Mouse (Mus musculus): Measurements from ENCODE around the gene Dlgap1. TPM values are rescaled to one million over a fixed set of nuclear protein-coding genes. Genes with fewer than 3 reads are reported as not detected.

The Dlgap1 gene
- total RNA-seq, 2 experiments from 2014 or later, result not detected

DNA sequence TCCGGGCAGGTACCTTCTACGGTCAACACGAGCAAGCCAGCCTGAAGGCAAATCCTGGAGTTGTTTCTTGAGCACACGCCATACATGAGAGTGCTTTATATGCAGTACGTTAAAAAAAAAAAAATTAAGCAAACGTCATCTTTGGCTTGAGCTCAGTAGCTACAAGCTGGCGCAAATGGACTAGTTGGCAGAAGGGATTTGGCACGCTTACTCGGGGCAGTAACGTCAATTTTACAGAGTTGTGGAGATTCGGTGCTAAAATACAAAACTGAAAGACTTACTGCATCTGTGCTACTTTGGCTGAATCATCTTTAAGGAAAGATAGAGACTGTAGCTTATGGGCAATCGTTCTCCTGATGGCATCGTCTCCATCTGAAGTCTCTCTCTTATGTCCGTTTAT, 474.1 kb downstream of the Dlgap1 start:
- ATAC-seq (replicated peaks; ENCODE audit: poor library complexity, severe bottlenecking), result no peak

DNA sequence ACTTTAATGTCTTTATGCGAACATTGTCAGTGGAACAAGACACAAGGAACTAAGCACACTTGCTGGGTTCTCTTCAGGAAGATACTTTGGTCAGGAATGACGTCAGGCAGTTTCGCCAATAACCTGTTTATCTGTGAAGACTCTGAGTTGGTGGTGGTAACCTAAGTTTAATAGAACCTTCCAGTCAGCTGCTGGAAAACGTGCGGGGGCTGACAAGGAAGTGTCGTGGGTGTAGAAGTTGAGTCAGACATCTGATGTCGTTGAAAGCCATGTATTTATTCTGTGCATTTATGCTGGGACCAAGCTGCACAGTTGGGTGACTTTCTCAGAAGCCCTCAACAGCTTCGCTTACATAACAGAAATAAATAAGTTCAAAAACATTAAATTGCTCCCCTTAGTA, 477.6 kb downstream of the Dlgap1 start:
- ATAC-seq (replicated peaks; ENCODE audit: poor library complexity, severe bottlenecking), result no peak

DNA sequence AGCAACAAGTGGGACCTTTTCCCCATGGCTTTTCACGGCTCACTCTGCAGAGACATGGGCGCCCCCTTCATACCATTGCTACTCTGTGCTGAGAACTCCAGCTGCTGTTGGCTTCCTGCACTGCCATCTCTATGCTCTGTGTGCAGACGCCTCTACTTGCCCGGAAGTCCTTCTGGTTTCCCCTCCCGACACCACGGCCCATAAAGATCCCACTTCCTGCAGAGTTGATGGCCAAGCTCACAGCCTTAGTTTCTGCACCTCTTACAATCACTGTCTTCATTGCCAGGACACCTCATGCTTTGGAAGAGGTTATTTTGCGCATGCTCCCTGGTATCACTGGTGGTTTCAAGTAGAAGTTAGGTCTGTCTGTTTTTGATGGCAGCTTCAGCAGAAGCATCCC, 486.2 kb downstream of the Dlgap1 start:
- no peak for ATAC-seq (replicated peaks; ENCODE audit: poor library complexity, severe bottlenecking)

DNA sequence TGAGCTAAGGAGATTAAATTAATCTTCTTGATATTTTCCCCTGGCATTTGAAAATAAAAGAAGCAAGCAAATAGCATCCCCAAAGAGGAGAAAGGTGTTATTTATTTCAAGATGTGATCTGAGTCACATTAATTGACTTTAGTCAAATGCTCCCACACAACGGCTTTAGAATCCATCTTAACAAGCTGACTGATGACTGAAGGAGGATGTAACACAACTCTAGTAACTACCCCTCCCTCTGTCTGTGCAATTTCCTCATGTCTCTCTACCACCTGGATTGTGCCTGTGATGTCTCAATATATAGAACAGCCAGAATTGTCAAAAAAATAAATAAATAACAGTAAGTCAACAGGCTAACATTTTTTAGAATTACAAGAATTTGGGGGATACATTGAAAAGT, 488.2 kb downstream of the Dlgap1 start:
- no peak for ATAC-seq (replicated peaks; ENCODE audit: poor library complexity, severe bottlenecking)

DNA sequence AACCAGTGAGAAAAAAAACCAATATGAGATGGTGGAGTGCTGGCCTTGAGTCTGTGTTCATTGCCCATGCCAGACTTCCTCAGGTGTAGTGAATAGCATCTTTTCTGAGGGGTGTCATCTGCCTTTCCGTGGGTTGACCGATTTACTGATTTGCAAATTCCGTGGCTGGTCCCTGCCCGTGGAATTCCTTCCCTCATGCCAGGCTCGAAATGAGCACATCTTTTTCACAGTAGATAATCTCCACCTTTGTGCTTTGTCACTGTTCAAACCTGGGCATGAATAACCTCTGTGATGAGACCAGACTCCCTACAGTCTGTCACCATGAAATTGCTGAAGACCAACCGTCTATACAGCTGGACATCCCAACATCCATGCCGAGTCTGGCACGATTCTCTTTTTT, 493.4 kb downstream of the Dlgap1 start:
- no peak for ATAC-seq (replicated peaks; ENCODE audit: poor library complexity, severe bottlenecking)

DNA sequence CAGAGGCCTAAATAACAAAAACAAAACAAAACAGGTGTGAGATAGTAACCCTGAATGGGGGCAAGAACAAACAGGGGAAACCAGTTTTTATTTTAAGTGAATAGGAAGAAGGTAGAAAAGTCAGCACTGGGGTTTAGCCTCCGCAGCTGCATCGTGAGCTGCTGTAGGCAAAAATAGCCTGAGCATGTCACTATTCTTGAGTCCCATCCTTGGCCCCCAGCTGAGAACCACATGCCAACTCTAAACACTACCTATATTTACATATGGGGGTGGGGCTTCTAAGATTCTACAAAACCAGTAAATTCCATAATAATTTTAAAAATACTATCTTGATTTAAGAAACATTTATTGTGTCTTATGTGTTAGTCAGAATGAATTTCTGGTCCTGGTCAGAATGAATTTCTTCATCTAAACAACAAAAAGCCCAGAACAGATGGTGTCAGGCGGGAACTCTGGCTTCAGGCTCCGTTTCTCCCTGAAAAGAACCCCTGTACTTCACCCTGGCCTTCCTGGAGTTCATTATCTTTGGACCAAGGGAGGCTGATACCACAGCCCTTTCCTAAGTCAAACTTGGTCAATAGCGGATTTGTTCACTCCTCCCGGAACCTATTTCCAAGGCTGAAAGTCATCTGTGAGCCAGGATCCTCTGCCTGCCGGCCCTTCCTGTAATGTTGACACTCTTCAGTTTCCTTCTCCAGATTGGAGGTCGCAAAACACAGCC, 494.1 kb downstream of the Dlgap1 start:
- ATAC-seq (replicated peaks; ENCODE audit: poor library complexity, severe bottlenecking), result no peak

DNA sequence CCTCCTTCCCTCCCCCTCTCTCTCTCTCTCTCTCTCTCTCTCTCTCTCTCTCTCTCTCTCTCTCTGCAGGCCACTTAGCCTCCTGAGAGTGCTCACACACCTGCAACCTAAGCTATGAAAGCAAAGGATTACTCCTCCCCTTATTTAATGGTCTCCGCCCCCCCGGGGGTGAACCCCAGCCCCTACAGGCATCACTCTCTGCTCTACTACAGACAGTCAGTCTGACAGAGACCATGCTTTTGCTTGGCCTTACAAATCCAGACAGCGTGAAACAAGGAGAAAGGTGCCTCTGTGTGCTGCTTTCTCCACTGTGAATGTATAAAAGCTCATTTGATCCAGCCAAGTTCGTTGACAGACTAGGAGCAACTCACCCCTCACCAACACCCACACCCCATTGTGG, 497.5 kb downstream of the Dlgap1 start:
- ATAC-seq (replicated peaks; ENCODE audit: poor library complexity, severe bottlenecking), result no peak

GRCm38 (mm10) chr17:70470970-70471371, 502.1 kb downstream of the Dlgap1 start:
- peak; percentile 61 for ATAC-seq (replicated peaks; ENCODE audit: poor library complexity, severe bottlenecking)

GRCm38 (mm10) chr17:70472162-70472561, 503.3 kb downstream of the Dlgap1 start:
- ATAC-seq (replicated peaks; ENCODE audit: poor library complexity, severe bottlenecking), result no peak

GRCm38 (mm10) chr17:70473871-70474270, 505.0 kb downstream of the Dlgap1 start:
- no peak for ATAC-seq (replicated peaks; ENCODE audit: poor library complexity, severe bottlenecking)

GRCm38 (mm10) chr17:70483716-70484115, 514.8 kb downstream of the Dlgap1 start:
- no peak for ATAC-seq (replicated peaks; ENCODE audit: poor library complexity, severe bottlenecking)

DNA sequence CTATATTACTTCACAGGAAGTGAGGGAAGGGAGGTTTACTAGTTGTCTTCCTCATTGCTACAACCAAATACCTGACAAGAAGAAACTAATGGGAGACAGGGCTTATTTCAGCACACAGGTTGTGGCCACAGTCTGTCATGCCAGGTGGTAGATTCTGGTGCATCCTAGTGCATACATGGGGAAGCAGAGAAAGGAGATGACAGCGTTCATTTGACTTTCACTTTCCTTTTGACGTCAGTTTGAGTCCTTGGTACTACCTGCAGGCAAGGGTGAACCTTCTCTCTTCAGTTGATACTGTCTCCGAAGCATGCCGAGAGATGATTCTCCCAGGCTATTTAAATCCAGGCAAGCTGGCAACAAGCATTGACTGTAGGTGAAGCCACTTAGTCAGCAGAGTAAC, 516.8 kb downstream of the Dlgap1 start:
- ATAC-seq (replicated peaks; ENCODE audit: poor library complexity, severe bottlenecking), result peak; percentile 72

- peak; percentile 39 for ATAC-seq (replicated peaks; ENCODE audit: poor library complexity, severe bottlenecking)
These were observed 517.4 kb downstream of the Dlgap1 start for GRCm38 (mm10) chr17:70486259-70486658.

GRCm38 (mm10) chr17:70486831-70487230, 518.0 kb downstream of the Dlgap1 start:
- no peak for ATAC-seq (replicated peaks; ENCODE audit: poor library complexity, severe bottlenecking)

- peak; percentile 85 for ATAC-seq (replicated peaks; ENCODE audit: poor library complexity, severe bottlenecking)
These were observed 520.0 kb downstream of the Dlgap1 start for GRCm38 (mm10) chr17:70488784-70489265.

DNA sequence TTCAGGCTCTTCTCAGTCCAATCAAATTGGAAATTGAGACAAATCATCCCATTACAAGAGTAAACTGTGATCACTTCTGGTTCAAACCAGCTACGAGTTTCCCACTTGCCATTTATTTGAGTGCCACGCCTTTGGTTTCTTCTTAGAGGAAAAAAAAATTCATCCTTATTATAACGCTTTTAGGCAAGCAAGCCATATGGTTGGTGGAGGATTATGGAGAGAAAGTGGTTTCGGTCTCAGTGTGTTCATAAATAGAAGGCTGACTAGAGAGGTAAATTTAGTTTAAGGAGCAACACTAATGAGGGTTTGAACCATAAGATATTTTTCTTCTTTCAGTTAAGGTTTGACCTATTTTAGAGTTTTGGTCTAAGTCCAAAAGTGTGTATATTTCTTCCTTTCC, 522.7 kb downstream of the Dlgap1 start:
- no peak for ATAC-seq (replicated peaks; ENCODE audit: poor library complexity, severe bottlenecking)

DNA sequence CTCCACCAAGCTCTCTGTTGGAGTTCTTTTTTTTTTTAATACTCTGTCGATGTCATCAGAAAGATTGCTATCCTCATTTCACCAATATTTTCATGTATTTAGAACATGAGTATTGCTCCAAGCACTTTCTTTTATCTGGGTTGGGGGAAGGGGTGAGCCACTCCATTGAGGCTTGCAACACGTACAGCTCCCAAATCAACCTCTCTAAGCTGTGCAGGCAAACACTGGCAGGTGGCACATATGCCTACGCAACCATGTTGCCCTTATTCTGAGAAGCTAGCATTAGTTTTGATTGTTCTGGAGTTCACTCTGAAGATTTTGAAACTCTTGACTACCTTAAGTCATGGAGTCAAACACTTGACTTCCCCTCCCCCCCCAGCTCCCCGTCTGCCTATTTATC, 525.5 kb downstream of the Dlgap1 start:
- ATAC-seq (replicated peaks; ENCODE audit: poor library complexity, severe bottlenecking), result no peak

GRCm38 (mm10) chr17:70498256-70498655, 529.4 kb downstream of the Dlgap1 start:
- ATAC-seq (replicated peaks; ENCODE audit: poor library complexity, severe bottlenecking), result no peak

DNA sequence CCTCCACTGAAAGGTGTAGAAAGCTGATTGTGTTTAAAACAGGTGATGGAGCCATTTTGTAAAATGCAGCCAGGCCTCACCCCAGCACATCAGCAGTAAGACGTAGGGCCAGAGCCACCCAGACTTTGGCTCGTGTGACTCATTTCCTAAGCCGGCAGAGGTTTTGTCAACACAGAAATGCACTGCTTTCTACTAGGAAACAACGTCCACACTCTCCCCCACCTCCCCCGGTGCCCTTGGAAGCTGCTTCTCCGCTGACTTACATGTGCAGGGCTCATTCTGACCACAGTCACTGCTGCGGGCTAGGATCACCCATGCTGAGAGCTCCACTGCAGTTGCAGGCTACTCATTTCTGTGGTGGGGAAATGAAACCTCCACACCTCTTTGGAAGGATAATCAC, 533.1 kb downstream of the Dlgap1 start:
- ATAC-seq (replicated peaks; ENCODE audit: poor library complexity, severe bottlenecking), result peak; percentile 90

DNA sequence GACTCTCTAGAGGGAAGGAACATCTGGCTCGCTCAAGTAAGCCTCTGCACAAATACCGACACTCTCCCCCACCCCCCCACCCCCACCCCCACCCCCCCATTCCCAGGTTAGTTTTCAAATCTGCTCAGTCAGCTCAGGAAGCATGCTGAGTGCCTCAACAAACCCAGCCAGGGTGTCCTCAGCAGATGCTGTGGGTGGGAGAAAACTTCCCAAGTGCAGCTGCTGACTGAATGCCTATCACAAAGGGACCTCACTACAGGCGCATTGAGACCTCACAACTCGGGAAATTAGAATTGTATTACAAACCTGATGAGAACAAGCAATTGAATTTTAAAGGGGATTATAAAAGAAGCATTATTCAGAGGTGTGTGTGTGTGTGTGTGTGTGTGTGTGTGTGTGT, 538.9 kb downstream of the Dlgap1 start:
- ATAC-seq (replicated peaks; ENCODE audit: poor library complexity, severe bottlenecking), result no peak

DNA sequence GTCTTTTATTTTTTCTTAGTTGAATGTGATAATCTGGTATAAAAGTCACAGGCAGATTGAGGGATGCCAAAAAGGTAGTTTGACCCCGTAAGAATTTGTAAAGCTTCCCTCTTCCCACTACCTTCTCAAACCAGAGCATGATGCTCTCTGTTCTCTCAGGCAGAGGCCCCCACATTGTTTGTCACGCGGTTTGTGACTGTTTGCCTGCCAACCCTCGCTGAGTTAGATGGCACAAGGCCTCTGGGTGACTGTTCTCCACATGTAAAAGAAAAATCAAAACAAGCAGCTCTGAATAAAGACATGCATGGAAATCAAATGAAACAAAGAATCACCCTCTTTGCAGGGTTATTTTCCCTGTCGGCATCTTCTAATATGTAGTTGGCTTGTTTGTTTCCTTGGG, 541.6 kb downstream of the Dlgap1 start:
- no peak for ATAC-seq (replicated peaks; ENCODE audit: poor library complexity, severe bottlenecking)

DNA sequence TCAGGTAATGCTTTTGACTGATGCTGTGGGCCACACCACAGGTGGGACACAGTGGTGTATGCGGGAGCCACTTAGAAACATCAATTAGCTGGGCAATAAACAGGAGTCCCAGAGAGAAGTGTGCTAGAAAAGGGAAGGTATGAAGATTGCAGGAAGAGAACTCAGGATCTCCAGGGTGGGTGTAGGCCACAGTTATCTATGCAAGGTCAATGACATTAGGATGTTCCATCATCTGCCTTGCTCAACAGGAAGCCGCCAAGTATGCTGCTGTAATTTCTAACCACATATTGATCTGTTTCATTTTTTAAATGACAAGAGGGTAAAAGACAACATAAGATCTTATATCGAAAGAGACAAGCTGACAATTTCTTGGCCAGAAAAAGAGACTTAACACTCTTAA, 542.5 kb downstream of the Dlgap1 start:
- peak; percentile 96 for ATAC-seq (replicated peaks; ENCODE audit: poor library complexity, severe bottlenecking)

GRCm38 (mm10) chr17:70513736-70514135, 544.9 kb downstream of the Dlgap1 start:
- ATAC-seq (replicated peaks; ENCODE audit: poor library complexity, severe bottlenecking), result no peak

Measured in granulocyte monocyte progenitor cell, adult 5-6 weeks (primary cell).